19 mouse cellular contexts compared by ENCODE assay signal in genomic region chr13:9749796-9750195, GRCm38 (mm10). TPM values are rescaled to one million over a fixed set of nuclear protein-coding genes. Genes with fewer than 3 reads are reported as not detected.
DNase-seq lines count a peak whose midpoint lies in the region; ATAC-seq and TF ChIP-seq lines count a peak whose summit lies in the region.
"Had no signal": no experiment of that assay in that cellular context is flagged by ENCODE, and none has a peak within 500 bp of the region (broad histone marks: within the 10 kb centered on the region; RNA-seq: fewer than 3 reads in every experiment).

No protein-coding gene starts in this region.

- H3K4me3 ChIP-seq in heart, adult 2 months = no peak overlapping the region
- no peak overlapping the region for H3K4me3 ChIP-seq in hindbrain, embryonic 12.5 days
- H3K4me3 ChIP-seq: embryonic facial prominence, embryonic 15.5 days; intestine, embryonic 15.5 days; left cerebral cortex, adult 2 months; liver, embryonic 15.5 days had no signal

- 31% methylated on average over 4 of the region's 4 CpGs for WGBS in heart, adult 2 months
- WGBS in hindbrain, embryonic 12.5 days = 90% methylated on average over 4 of the region's 4 CpGs

- no peaks in the 10 kb centered on the region for H3K27me3 ChIP-seq in heart, adult 2 months (ENCODE audit: control insufficient read depth, insufficient read depth, low read length)
- H3K27me3 ChIP-seq in hindbrain, embryonic 12.5 days = no peaks in the 10 kb centered on the region
- H3K27me3 ChIP-seq: embryonic facial prominence, embryonic 15.5 days; intestine, embryonic 15.5 days; liver, embryonic 15.5 days had no signal

- H3K79me2 ChIP-seq in heart, adult 2 months (replicated peaks; ENCODE audit: control insufficient read depth, insufficient read depth, low read length) = peaks cover 5% of the 10 kb centered on the region; the same call in 1 of the 2 replicates

- no peak for TF ChIP-seq CTCF in heart, adult 2 months (IDR thresholded peaks at IDR 0.05)

- intact Hi-C loops in heart, adult 2 months (cut with DNase I) = no loop called here

- no peak for ATAC-seq in hindbrain, embryonic 12.5 days (ENCODE audit: low FRiP score)
- ATAC-seq: intestine, embryonic 15.5 days had no signal

- peaks cover 11% of the 10 kb centered on the region for H3K36me3 ChIP-seq in heart, adult 2 months (ENCODE audit: control insufficient read depth, insufficient read depth, low read length)
- no peaks in the 10 kb centered on the region for H3K36me3 ChIP-seq in hindbrain, embryonic 12.5 days
- H3K36me3 ChIP-seq: embryonic facial prominence, embryonic 15.5 days; intestine, embryonic 15.5 days; liver, embryonic 15.5 days had no signal

- no peak for TF ChIP-seq POLR2A in heart, adult 2 months (IDR thresholded peaks at IDR 0.05; ENCODE audit: insufficient read depth, low read depth, low read length)

- peak overlapping the region; percentile 12; the same call in 1 of the 2 replicates for H3K27ac ChIP-seq in heart, adult 2 months
- no peak overlapping the region for H3K27ac ChIP-seq in hindbrain, embryonic 12.5 days
- H3K27ac ChIP-seq: hindbrain, embryonic 14.5 days; intestine, embryonic 15.5 days; left cerebral cortex, adult 2 months; liver, embryonic 15.5 days; macrophage had no signal

- no peak overlapping the region for H3K9ac ChIP-seq in heart, adult 2 months (ENCODE audit: low read depth, low read length)
- H3K9ac ChIP-seq in hindbrain, embryonic 12.5 days = no peak overlapping the region
- H3K9ac ChIP-seq: embryonic facial prominence, embryonic 15.5 days; hindbrain, embryonic 14.5 days; intestine, embryonic 15.5 days; liver, embryonic 15.5 days had no signal

- H3K4me2 ChIP-seq in hindbrain, embryonic 12.5 days (replicated peaks) = no peak overlapping the region
- H3K4me2 ChIP-seq: embryonic facial prominence, embryonic 15.5 days; hindbrain, embryonic 14.5 days; intestine, embryonic 15.5 days; liver, embryonic 15.5 days had no signal

- H3K4me1 ChIP-seq in heart, adult 2 months (ENCODE audit: control insufficient read depth, insufficient read depth, low read length) = peaks cover 6% of the 10 kb centered on the region
- peaks cover 16% of the 10 kb centered on the region for H3K4me1 ChIP-seq in hindbrain, embryonic 12.5 days

- no peak for DNase-seq in heart, adult 2 months
- DNase-seq in heart, adult 11 months = no peak
- DNase-seq in 3134 (ENCODE audit: extremely low read depth, insufficient read length, low spot score) (peak; percentile 42), NIH3T3 (ENCODE audit: low read depth) (peak; percentile 70)
- DNase-seq in fibroblast of lung, adult 2 months (ENCODE audit: low read depth) = peak; percentile 65
- no peak for DNase-seq in retina, embryonic 14.5 days (ENCODE audit: low spot score)
- no peak for DNase-seq in cerebellum, postnatal 36 days
- DNase-seq: cerebellum, adult 8-10 months; embryo, embryonic 11 days; gastrocnemius, postnatal 10 days; right cerebral cortex, adult 18-20 months; thymus, adult 2 months had no signal

- no peaks in the 10 kb centered on the region for H3K9me3 ChIP-seq in hindbrain, embryonic 12.5 days (replicated peaks)
- H3K9me3 ChIP-seq: embryonic facial prominence, embryonic 15.5 days; intestine, embryonic 15.5 days; liver, embryonic 15.5 days had no signal

- TF ChIP-seq EP300 in heart, adult 2 months (IDR thresholded peaks at IDR 0.05; ENCODE audit: insufficient read depth, low read depth, low read length) = no peak

RNA-seq across cellular contexts. Expression of gene Zmynd11, which starts 15.3 kb away (rescaled TPM):
- total RNA-seq in heart, adult 2 months (2021) = 100 to 1,000 TPM; 115 to 129 TPM
- polyA plus RNA-seq in heart, adult 2 months (2012; rRNA removed) = 48.0 and 83.6 TPM in 2 replicates
- polyA plus RNA-seq in hindbrain, embryonic 12.5 days (2016; fragmentation: Nextera tagmentation; extraction: Ambion mirVana) = 144 and 158 TPM in 2 replicates

Comparison
In these comparisons a context has a peak if more than half of its experiments do, and no peak if none do; other contexts are left out.
1. DNase-seq: peak in 3134 (single experiment), NIH3T3 (single experiment) and fibroblast of lung, adult 2 months (single experiment); none in heart, adult 2 months (0 of 2), heart, adult 11 months (single experiment), retina, embryonic 14.5 days (single experiment) and cerebellum, postnatal 36 days (0 of 2).